17 mouse cellular contexts compared by ENCODE assay signal in genomic region chr14:27349120-27349519, GRCm38 (mm10).
DNase-seq lines count a peak whose midpoint lies in the region; ATAC-seq and TF ChIP-seq lines count a peak whose summit lies in the region.
"Had no signal": no experiment of that assay in that cellular context is flagged by ENCODE, and none has a peak within 500 bp of the region (broad histone marks: within the 10 kb centered on the region; RNA-seq: fewer than 3 reads in every experiment).

No protein-coding gene starts in this region.

- H3K4me1 ChIP-seq in heart, embryonic 14.5 days (ENCODE audit: control insufficient read depth in 2 of 2, insufficient read depth in 2 of 2, low read length in 2 of 2) = peaks cover 27 to 64% of the 10 kb centered on the region in 2 experiments

- ATAC-seq in heart, embryonic 14.5 days (ENCODE audit: insufficient number of reproducible peaks, insufficient read depth, low FRiP score, low read depth) = peak; percentile 45; the same call in 1 of the 2 replicates

- no peaks in the 10 kb centered on the region for H3K27me3 ChIP-seq in heart, embryonic 14.5 days (ENCODE audit: control insufficient read depth, insufficient read depth, low read length)
- H3K27me3 ChIP-seq: liver, embryonic 12.5 days had no signal

- TF ChIP-seq CTCF in gastrocnemius, adult 2 months (IDR thresholded peaks at IDR 0.05) = no peak

- no peak overlapping the region for H3K9ac ChIP-seq in heart, embryonic 14.5 days (ENCODE audit: low read length)
- H3K9ac ChIP-seq: liver, embryonic 12.5 days; lung, embryonic 14.5 days had no signal

- H3K9me3 ChIP-seq in heart, embryonic 14.5 days (ENCODE audit: control insufficient read depth, low read length) = no peaks in the 10 kb centered on the region
- H3K9me3 ChIP-seq: embryonic facial prominence, embryonic 10.5 days; liver, embryonic 12.5 days; midbrain, embryonic 10.5 days had no signal

- DNase-seq in gastrocnemius, adult 2 months = no peak
- DNase-seq in gastrocnemius, adult 8-10 months (ENCODE audit: low spot score in 2 of 2) = no peak
- no peak for DNase-seq in heart, postnatal 14 days
- peak; percentile 30 for DNase-seq in right cerebral cortex, adult 18-20 months
- no peak for DNase-seq in right cerebral cortex, adult 2 months (ENCODE audit: low spot score in 2 of 2)
- no peak for DNase-seq in ovary, postnatal 10 days (ENCODE audit: low spot score)
- DNase-seq: cerebellum, adult 8-10 months; gastrocnemius, postnatal 25 days; kidney, adult 11 months; lung, embryonic 14.5 days; retina, postnatal 1 day; thymus, postnatal 14 days had no signal

- no peak overlapping the region for H3K4me3 ChIP-seq in gastrocnemius, adult 2 months
- no peak overlapping the region for H3K4me3 ChIP-seq in heart, embryonic 14.5 days (ENCODE audit: control insufficient read depth in 1 of 2, insufficient read depth in 1 of 2, low read depth in 1 of 2, low read length in 2 of 2)
- H3K4me3 ChIP-seq: embryonic facial prominence, embryonic 10.5 days; liver, embryonic 12.5 days; midbrain, embryonic 10.5 days had no signal

- intact Hi-C loops in gastrocnemius, adult 2 months (cut with DNase I) = no loop called here
- intact Hi-C loops in heart, postnatal 14 days (cut with DNase I) = no loop called here

- WGBS in heart, embryonic 14.5 days = 30% methylated on average over 3 of the region's 3 CpGs

- H3K4me2 ChIP-seq in heart, embryonic 14.5 days (ENCODE audit: low read length) = no peak overlapping the region
- H3K4me2 ChIP-seq: lung, embryonic 14.5 days had no signal

- H3K36me3 ChIP-seq in heart, embryonic 14.5 days (ENCODE audit: control insufficient read depth, insufficient read depth, low read length) = no peaks in the 10 kb centered on the region
- H3K36me3 ChIP-seq: embryonic facial prominence, embryonic 10.5 days; liver, embryonic 12.5 days; midbrain, embryonic 10.5 days had no signal

- peak overlapping the region; percentile 66 for H3K27ac ChIP-seq in gastrocnemius, adult 2 months
- H3K27ac ChIP-seq in heart, embryonic 14.5 days (replicated peaks in 1 of 2; ENCODE audit: control insufficient read depth in 1 of 2, insufficient read depth in 1 of 2, low read depth in 2 of 2, low read length in 2 of 2) = peak overlapping the region; percentile 81 to 91
- H3K27ac ChIP-seq: embryonic facial prominence, embryonic 10.5 days; liver, embryonic 12.5 days; macrophage; midbrain, embryonic 10.5 days had no signal
